Mouse (Mus musculus) kidney, adult 2 months (tissue): ENCODE data around the gene Cox15.

ENCODE experiments used
- CTCF ChIP-seq: fragments of 200-500 bp; conservative IDR thresholded peaks from 2 replicates; pipeline ENCODE4 v1.5.1; 2011; ENCODE audit warnings: low read depth, mild to moderate bottlenecking, control low read depth, low read length, moderate library complexity, mixed read lengths; ENCODE audit not compliant: insufficient read depth, insufficient read length
- POLR2A ChIP-seq: fragments of 200-500 bp; IDR thresholded peaks from one replicate; pipeline ENCODE4 v1.6.1; 2011; ENCODE audit warnings: low read depth, low read length, control low read depth

- TF ChIP-seq CTCF (no peak), POLR2A (no peak)
Observed at GRCm38 (mm10) chr19:43724821-43725220, 28.0 kb downstream of the Cox15 start.
